Mouse (Mus musculus): ENCODE measurements around the gene Mal. TPM values are rescaled to one million over a fixed set of nuclear protein-coding genes. Genes with fewer than 3 reads are reported as not detected.

Gene Mal
- total and polyA plus RNA-seq, 2 experiments from 2014 or later, result 4.3 to 5.2 TPM

DNA sequence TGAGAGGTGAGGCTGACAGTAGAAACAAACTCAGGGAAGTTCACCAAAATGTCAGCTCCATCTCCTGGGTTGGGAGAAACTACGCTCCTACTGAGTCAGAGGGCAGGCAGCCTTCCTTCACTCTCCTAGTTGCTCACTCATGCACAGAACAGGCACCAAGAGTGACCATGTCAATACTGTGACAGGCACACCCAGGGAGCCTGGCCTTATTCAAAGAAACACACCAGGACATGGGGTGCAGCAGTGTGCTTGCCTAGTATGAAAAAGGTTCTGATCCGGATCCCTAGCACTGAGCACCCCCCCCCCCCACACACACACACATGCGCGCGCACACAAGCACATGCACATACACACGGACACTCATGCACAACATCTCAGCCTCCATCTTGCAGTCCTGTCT lies 8.3 kb downstream of the Mal start:
- Histone ChIP-seq H3K4me1 (ENCODE audit: insufficient read depth, low read length) (no peaks in the 10 kb centered on the region), H3K4me3 (ENCODE audit: low read length) (no peak overlapping the region), H3K4me2 (ENCODE audit: low read depth, low read length) (no peak overlapping the region), H3K27me3 (ENCODE audit: insufficient read depth, low read length) (no peaks in the 10 kb centered on the region), H3K27ac (no peak overlapping the region), H3K9me3 (ENCODE audit: low read length) (no peaks in the 10 kb centered on the region), H3K9ac (replicated peaks; ENCODE audit: low read length) (no peak overlapping the region), H3K36me3 (ENCODE audit: insufficient read depth, low read length) (no peaks in the 10 kb centered on the region)
- ATAC-seq, result no peak
- no peak for DNase-seq (ENCODE audit: low spot score)
- TF ChIP-seq CTCF (IDR thresholded peaks at IDR 0.05; ENCODE audit: low read depth), result no peak
- WGBS, result 89% methylated on average over 6 of the region's 6 CpGs

DNA sequence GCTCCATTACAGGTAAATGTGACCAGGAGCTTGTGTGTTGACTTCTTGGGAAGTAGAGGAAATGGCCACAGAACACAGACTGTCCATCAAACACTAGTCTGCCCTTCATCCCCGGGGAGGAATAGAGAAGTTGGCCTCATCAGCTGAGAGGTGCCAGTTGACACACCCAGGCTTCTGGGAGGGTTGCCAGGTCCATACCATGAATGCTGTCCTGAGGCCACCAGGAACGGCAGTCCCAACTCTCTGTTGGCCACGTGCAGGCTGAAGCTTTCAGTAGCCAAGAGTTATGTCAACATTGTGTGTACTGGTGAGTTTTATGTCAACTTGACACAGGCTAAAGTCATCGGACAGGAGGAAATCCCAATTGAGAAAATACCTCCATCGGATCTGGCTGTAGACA lies 9.6 kb downstream of the Mal start:
- H3K9me3 ChIP-seq (ENCODE audit: low read length), result no peaks in the 10 kb centered on the region
- DNase-seq (ENCODE audit: low spot score), result no peak
- WGBS, result 55% methylated on average over 5 of the region's 5 CpGs

DNA sequence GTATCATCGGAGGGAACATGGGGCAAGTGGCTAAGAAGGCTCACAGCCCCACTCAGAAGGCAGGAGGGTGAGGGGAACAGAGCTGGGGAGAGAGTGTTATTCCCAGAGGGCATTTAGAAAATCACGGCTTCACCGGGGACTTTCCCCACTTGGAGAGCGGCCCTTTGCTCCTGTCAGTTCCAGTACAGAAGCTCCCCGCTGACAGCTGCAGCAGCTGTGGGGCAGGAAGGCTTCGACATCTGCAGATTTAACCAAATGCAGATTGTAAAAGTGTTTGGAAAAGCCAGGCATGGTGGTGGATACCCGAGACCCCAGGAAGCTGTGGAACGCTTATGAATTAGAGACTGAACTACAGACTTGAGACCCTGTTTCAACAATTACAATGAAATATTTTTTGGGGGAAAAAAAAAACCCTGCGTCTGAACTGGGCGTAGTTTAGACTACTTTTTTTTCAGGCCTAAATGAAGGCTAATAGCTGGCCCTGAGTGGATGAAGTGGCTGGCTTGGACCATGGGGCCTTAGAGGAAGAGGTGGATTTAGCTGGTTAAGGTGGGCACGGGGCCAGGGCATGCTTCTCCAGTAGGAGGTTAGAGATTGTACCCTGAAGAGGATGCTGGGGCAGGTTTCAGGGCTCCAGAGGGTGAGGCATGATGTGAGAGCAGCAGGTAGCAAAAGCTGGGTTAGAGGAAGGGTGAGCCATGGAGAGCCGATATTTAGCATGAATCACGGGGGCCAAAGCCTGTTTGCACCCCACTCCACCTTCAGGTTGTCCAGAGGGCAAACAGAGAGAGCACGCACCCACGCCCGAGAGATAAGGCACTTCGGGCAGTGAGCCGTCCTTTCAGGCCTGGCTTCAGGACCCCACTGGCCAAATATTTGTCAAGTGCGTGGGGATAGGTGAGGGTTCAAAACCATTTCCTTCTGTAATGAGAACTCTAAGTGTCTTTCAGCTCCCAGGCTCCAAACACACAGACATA lies 12.5 kb downstream of the Mal start:
- no peak overlapping the region for H3K4me3 ChIP-seq (ENCODE audit: low read length)
- DNase-seq (ENCODE audit: low spot score) (no peak), ATAC-seq (no peak)
- H3K36me3 ChIP-seq (ENCODE audit: insufficient read depth, low read length), result no peaks in the 10 kb centered on the region
- 72% methylated on average over 19 of the region's 19 CpGs for WGBS
- no peak overlapping the region for H3K9ac ChIP-seq (replicated peaks; ENCODE audit: low read length)
- no peaks in the 10 kb centered on the region for H3K9me3 ChIP-seq (ENCODE audit: low read length)
- no peak overlapping the region for H3K4me2 ChIP-seq (ENCODE audit: low read depth, low read length)
- H3K27ac ChIP-seq, result no peak overlapping the region
- no peaks in the 10 kb centered on the region for H3K4me1 ChIP-seq (ENCODE audit: insufficient read depth, low read length)
- no peak for TF ChIP-seq CTCF (IDR thresholded peaks at IDR 0.05; ENCODE audit: low read depth)
- H3K27me3 ChIP-seq (ENCODE audit: insufficient read depth, low read length), result no peaks in the 10 kb centered on the region

More for the DNA sequence above, 9.6 kb downstream of the Mal start:
- Histone ChIP-seq H3K36me3 (ENCODE audit: insufficient read depth, low read length) (no peaks in the 10 kb centered on the region), H3K4me1 (ENCODE audit: insufficient read depth, low read length) (no peaks in the 10 kb centered on the region), H3K4me2 (ENCODE audit: low read depth, low read length) (no peak overlapping the region), H3K27ac (no peak overlapping the region), H3K9ac (replicated peaks; ENCODE audit: low read length) (no peak overlapping the region), H3K4me3 (ENCODE audit: low read length) (no peak overlapping the region), H3K27me3 (ENCODE audit: insufficient read depth, low read length) (no peaks in the 10 kb centered on the region)
- ATAC-seq, result no peak
- no peak for TF ChIP-seq CTCF (IDR thresholded peaks at IDR 0.05; ENCODE audit: low read depth)

GRCm38 (mm10) chr2:127638973-127639372 lies 17.5 kb downstream of the Mal start:
- no peak overlapping the region for H3K27ac ChIP-seq
- DNase-seq (ENCODE audit: low spot score), result no peak
- no peak for TF ChIP-seq CTCF (IDR thresholded peaks at IDR 0.05; ENCODE audit: low read depth)
- no peaks in the 10 kb centered on the region for H3K4me1 ChIP-seq (ENCODE audit: insufficient read depth, low read length)
- WGBS, result 72% methylated on average over 9 of the region's 9 CpGs
- H3K36me3 ChIP-seq (ENCODE audit: insufficient read depth, low read length), result no peaks in the 10 kb centered on the region
- no peak overlapping the region for H3K4me3 ChIP-seq (ENCODE audit: low read length)
- H3K9ac ChIP-seq (replicated peaks; ENCODE audit: low read length), result no peak overlapping the region
- H3K9me3 ChIP-seq (ENCODE audit: low read length), result no peaks in the 10 kb centered on the region
- no peak for ATAC-seq
- no peak overlapping the region for H3K4me2 ChIP-seq (ENCODE audit: low read depth, low read length)
- H3K27me3 ChIP-seq (ENCODE audit: insufficient read depth, low read length), result no peaks in the 10 kb centered on the region

DNA sequence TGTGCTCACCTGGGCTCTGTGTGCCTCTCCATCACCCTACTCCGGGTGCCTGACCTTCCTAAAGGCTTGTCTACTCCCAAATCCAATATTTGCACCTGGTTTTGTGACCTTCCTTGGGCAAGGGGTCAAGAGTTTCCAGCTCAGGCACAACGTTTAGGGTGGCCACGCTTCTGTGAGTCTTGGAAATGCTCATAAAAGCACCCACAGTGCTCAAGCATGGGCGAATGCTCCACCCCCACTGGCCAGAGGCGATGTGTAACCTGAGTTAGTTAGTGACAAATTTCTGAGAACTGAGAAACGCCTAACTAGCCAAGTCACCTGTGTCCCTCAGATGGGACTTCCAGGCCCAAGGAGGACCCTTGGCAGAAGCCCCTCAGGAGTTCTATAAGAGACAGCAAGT lies 20.9 kb downstream of the Mal start:
- Histone ChIP-seq H3K4me1 (ENCODE audit: insufficient read depth, low read length) (no peaks in the 10 kb centered on the region), H3K9ac (replicated peaks; ENCODE audit: low read length) (no peak overlapping the region), H3K36me3 (ENCODE audit: insufficient read depth, low read length) (no peaks in the 10 kb centered on the region), H3K4me3 (ENCODE audit: low read length) (no peak overlapping the region), H3K4me2 (ENCODE audit: low read depth, low read length) (no peak overlapping the region), H3K27ac (no peak overlapping the region), H3K27me3 (ENCODE audit: insufficient read depth, low read length) (no peaks in the 10 kb centered on the region), H3K9me3 (ENCODE audit: low read length) (no peaks in the 10 kb centered on the region)
- ATAC-seq, result no peak
- 74% methylated on average over 6 of the region's 6 CpGs for WGBS
- TF ChIP-seq CTCF (IDR thresholded peaks at IDR 0.05; ENCODE audit: low read depth), result no peak
- DNase-seq (ENCODE audit: low spot score), result no peak

DNA sequence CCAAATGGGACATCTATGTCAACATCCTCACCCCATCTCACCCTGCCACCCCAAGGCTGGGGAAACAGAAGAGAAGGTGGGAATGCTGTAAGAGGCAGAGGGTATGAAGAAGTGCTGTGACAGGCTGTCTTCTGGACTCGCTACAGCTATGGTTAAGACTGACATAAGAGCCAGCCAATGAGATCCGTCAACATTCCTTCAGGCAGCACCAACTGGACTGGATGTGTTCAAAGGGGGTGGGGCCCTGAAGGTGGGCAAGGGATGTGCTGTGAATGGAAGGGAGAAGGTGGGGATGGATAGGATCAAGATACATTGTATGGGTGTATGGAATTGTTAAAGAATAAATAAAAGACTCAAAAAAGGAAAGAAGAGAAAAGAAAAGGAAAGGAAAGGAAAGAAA lies 23.9 kb downstream of the Mal start:
- Histone ChIP-seq H3K27ac (no peak overlapping the region), H3K9ac (replicated peaks; ENCODE audit: low read length) (no peak overlapping the region), H3K4me2 (ENCODE audit: low read depth, low read length) (no peak overlapping the region), H3K9me3 (ENCODE audit: low read length) (no peaks in the 10 kb centered on the region), H3K4me1 (ENCODE audit: insufficient read depth, low read length) (no peaks in the 10 kb centered on the region), H3K4me3 (ENCODE audit: low read length) (no peak overlapping the region), H3K36me3 (ENCODE audit: insufficient read depth, low read length) (no peaks in the 10 kb centered on the region), H3K27me3 (ENCODE audit: insufficient read depth, low read length) (no peaks in the 10 kb centered on the region)
- ATAC-seq (no peak), DNase-seq (ENCODE audit: low spot score) (no peak)
- WGBS, result 73% methylated on average over 2 of the region's 2 CpGs
- TF ChIP-seq CTCF (IDR thresholded peaks at IDR 0.05; ENCODE audit: low read depth), result no peak

GRCm38 (mm10) chr2:127627990-127628570 lies 28.4 kb downstream of the Mal start:
- Histone ChIP-seq H3K36me3 (ENCODE audit: insufficient read depth, low read length) (no peaks in the 10 kb centered on the region), H3K4me1 (ENCODE audit: insufficient read depth, low read length) (no peaks in the 10 kb centered on the region), H3K4me2 (ENCODE audit: low read depth, low read length) (no peak overlapping the region), H3K27me3 (ENCODE audit: insufficient read depth, low read length) (no peaks in the 10 kb centered on the region), H3K9ac (replicated peaks; ENCODE audit: low read length) (no peak overlapping the region), H3K27ac (no peak overlapping the region), H3K9me3 (ENCODE audit: low read length) (no peaks in the 10 kb centered on the region), H3K4me3 (ENCODE audit: low read length) (no peak overlapping the region)
- ATAC-seq (peak; percentile 92), DNase-seq (ENCODE audit: low spot score) (peak; percentile 72)
- TF ChIP-seq CTCF (IDR thresholded peaks at IDR 0.05; ENCODE audit: low read depth), result no peak
- 38% methylated on average over 6 of the region's 6 CpGs for WGBS
